7 mouse cellular contexts compared by ENCODE assay signal in the genomic region with DNA sequence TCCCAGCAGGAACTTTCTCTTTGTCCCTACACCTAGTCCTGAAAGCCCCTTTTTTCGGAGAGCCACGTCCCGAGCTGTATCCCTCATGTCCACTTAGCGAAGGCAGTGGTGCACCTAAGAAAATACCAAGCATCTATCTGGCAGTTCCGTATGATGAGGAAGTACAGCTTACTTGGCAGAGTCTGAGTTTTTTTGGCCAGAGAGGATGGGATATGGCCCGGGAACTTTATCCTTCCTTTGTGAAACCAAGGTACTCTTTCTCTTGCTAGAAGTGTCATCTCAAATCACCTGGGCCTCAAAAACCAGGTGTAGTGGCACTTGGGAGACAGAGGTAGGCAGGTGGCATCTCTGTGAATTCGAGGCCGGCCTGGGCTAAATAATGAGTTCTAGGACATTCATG. TPM values are rescaled to one million over a fixed set of nuclear protein-coding genes. Genes with fewer than 3 reads are reported as not detected.
DNase-seq lines count a peak whose midpoint lies in the region; ATAC-seq lines count a peak whose summit lies in the region.

No protein-coding gene starts in this region.

- H3K36me3 ChIP-seq in neural tube, embryonic 11.5 days (ENCODE audit: control insufficient read depth, insufficient read depth, low read length), result peaks cover 2% of the 10 kb centered on the region; the same call in 1 of the 2 replicates
- peaks cover 24% of the 10 kb centered on the region for H3K36me3 ChIP-seq in forebrain, embryonic 13.5 days (ENCODE audit: poor library complexity, severe bottlenecking)
- peaks cover 15% of the 10 kb centered on the region for H3K36me3 ChIP-seq in liver, embryonic 11.5 days (ENCODE audit: control insufficient read depth, insufficient read depth, low read length)
- H3K36me3 ChIP-seq in stomach, embryonic 16.5 days (ENCODE audit: control insufficient read depth, insufficient read depth, low read length), result peaks cover 12% of the 10 kb centered on the region; the same call in 1 of the 2 replicates

- no peak for DNase-seq in neural tube, embryonic 11.5 days (ENCODE audit: low spot score)
- no peak for DNase-seq in neural tube, embryonic 10.5 days (ENCODE audit: extremely low spot score, low spot score)
- peak; percentile 38 for DNase-seq in liver, embryonic 11.5 days (ENCODE audit: low spot score)
- DNase-seq in layer of hippocampus, adult 9-10 months (ENCODE audit: low spot score), result no peak

- no peaks in the 10 kb centered on the region for H3K27me3 ChIP-seq in neural tube, embryonic 11.5 days (ENCODE audit: control insufficient read depth, insufficient read depth, low read length)
- H3K27me3 ChIP-seq in forebrain, embryonic 13.5 days, result no peaks in the 10 kb centered on the region
- no peaks in the 10 kb centered on the region for H3K27me3 ChIP-seq in liver, embryonic 11.5 days (replicated peaks; ENCODE audit: control insufficient read depth, insufficient read depth, low read length)
- H3K27me3 ChIP-seq in stomach, embryonic 16.5 days (ENCODE audit: control insufficient read depth, insufficient read depth, low read length), result no peaks in the 10 kb centered on the region

- peak overlapping the region; percentile 62 for H3K4me2 ChIP-seq in neural tube, embryonic 11.5 days (ENCODE audit: low read depth)
- peak overlapping the region; percentile 82 for H3K4me2 ChIP-seq in forebrain, embryonic 13.5 days
- peak overlapping the region; percentile 82 for H3K4me2 ChIP-seq in liver, embryonic 11.5 days
- peak overlapping the region; percentile 60 for H3K4me2 ChIP-seq in stomach, embryonic 16.5 days (ENCODE audit: low read depth, low read length)

- peak overlapping the region; percentile 96 for H3K9ac ChIP-seq in neural tube, embryonic 11.5 days (ENCODE audit: low read length)
- H3K9ac ChIP-seq in forebrain, embryonic 13.5 days, result peak overlapping the region; percentile 96
- H3K9ac ChIP-seq in liver, embryonic 11.5 days (ENCODE audit: low read depth, low read length), result peak overlapping the region; percentile 98
- peak overlapping the region; percentile 99 for H3K9ac ChIP-seq in stomach, embryonic 16.5 days (ENCODE audit: low read length)

- H3K4me3 ChIP-seq in neural tube, embryonic 11.5 days (ENCODE audit: low read depth, low read length), result peak overlapping the region; percentile 96
- H3K4me3 ChIP-seq in forebrain, embryonic 13.5 days, result peak overlapping the region; percentile 80
- H3K4me3 ChIP-seq in liver, embryonic 11.5 days (ENCODE audit: low read depth, low read length), result peak overlapping the region; percentile 93
- peak overlapping the region; percentile 97 for H3K4me3 ChIP-seq in stomach, embryonic 16.5 days (replicated peaks; ENCODE audit: low read length)

- peak overlapping the region; percentile 70 for H3K27ac ChIP-seq in neural tube, embryonic 11.5 days (ENCODE audit: low read depth, low read length)
- H3K27ac ChIP-seq in forebrain, embryonic 13.5 days, result peak overlapping the region; percentile 85
- peak overlapping the region; percentile 85 for H3K27ac ChIP-seq in liver, embryonic 11.5 days (ENCODE audit: low read depth, low read length)
- peak overlapping the region; percentile 95 for H3K27ac ChIP-seq in stomach, embryonic 16.5 days (ENCODE audit: low read length)

- peaks cover 16% of the 10 kb centered on the region for H3K4me1 ChIP-seq in neural tube, embryonic 11.5 days (ENCODE audit: control insufficient read depth, insufficient read depth, low read length)
- peaks cover 36% of the 10 kb centered on the region for H3K4me1 ChIP-seq in forebrain, embryonic 13.5 days
- peaks cover 27% of the 10 kb centered on the region for H3K4me1 ChIP-seq in liver, embryonic 11.5 days (replicated peaks; ENCODE audit: control insufficient read depth, insufficient read depth, low read length)
- H3K4me1 ChIP-seq in stomach, embryonic 16.5 days (ENCODE audit: control insufficient read depth, insufficient read depth, low read length), result peaks cover 39% of the 10 kb centered on the region

- ATAC-seq in neural tube, embryonic 11.5 days (ENCODE audit: insufficient read depth, low FRiP score, low TSS enrichment), result no peak
- ATAC-seq in forebrain, embryonic 13.5 days, result no peak
- ATAC-seq in liver, embryonic 11.5 days (replicated peaks; ENCODE audit: low FRiP score), result no peak
- ATAC-seq in stomach, embryonic 16.5 days (ENCODE audit: insufficient read depth, low FRiP score), result no peak
- ATAC-seq in inflammation-experienced regulatory T-cells, adult 6 months, result no peak

- 76% methylated on average over 8 of the region's 8 CpGs for WGBS in neural tube, embryonic 11.5 days
- WGBS in forebrain, embryonic 13.5 days, result 77% methylated on average over 8 of the region's 8 CpGs
- 73% methylated on average over 8 of the region's 8 CpGs for WGBS in liver, embryonic 11.5 days
- WGBS in stomach, embryonic 16.5 days, result 75% methylated on average over 8 of the region's 8 CpGs

- no peaks in the 10 kb centered on the region for H3K9me3 ChIP-seq in neural tube, embryonic 11.5 days (ENCODE audit: control insufficient read depth, low read length)
- no peaks in the 10 kb centered on the region for H3K9me3 ChIP-seq in forebrain, embryonic 13.5 days (replicated peaks)
- H3K9me3 ChIP-seq in liver, embryonic 11.5 days (ENCODE audit: control insufficient read depth, low read length), result no peaks in the 10 kb centered on the region
- no peaks in the 10 kb centered on the region for H3K9me3 ChIP-seq in stomach, embryonic 16.5 days (replicated peaks; ENCODE audit: control insufficient read depth, low read length)

RNA-seq across cellular contexts. Expression of a gene that starts 0.5 kb away (rescaled TPM):
- polyA plus RNA-seq in neural tube, embryonic 11.5 days (2014; fragmentation: Nextera tagmentation; extraction: Ambion mirVana), result 65.9 and 66.0 TPM in 2 replicates
- 103 and 115 TPM in 2 replicates for polyA plus RNA-seq in forebrain, embryonic 13.5 days (2015; fragmentation: Nextera tagmentation; extraction: Ambion mirVana)
- polyA plus RNA-seq in liver, embryonic 11.5 days (2014; fragmentation: Nextera tagmentation; extraction: Ambion mirVana), result 62.1 and 67.9 TPM in 2 replicates
- 78.0 and 82.4 TPM in 2 replicates for polyA plus RNA-seq in stomach, embryonic 16.5 days (2015; fragmentation: Nextera tagmentation; extraction: Ambion mirVana)
- polyA plus RNA-seq in inflammation-experienced regulatory T-cells, adult 6 months (2017; shearing (Covaris generic)), result 10 to 100 TPM; 41.1 to 55.4 (median 50.1) TPM

RNA-seq across cellular contexts. Expression of a gene that starts 15.5 kb away (rescaled TPM):
- polyA plus RNA-seq in neural tube, embryonic 11.5 days (2014; fragmentation: Nextera tagmentation; extraction: Ambion mirVana), result 1.4 and 4.8 TPM in 2 replicates
- polyA plus RNA-seq in forebrain, embryonic 13.5 days (2015; fragmentation: Nextera tagmentation; extraction: Ambion mirVana), result 2.3 TPM in 1 of 2 replicates, not detected in the other
- polyA plus RNA-seq in liver, embryonic 11.5 days (2014; fragmentation: Nextera tagmentation; extraction: Ambion mirVana), result 1.8 and 4.5 TPM in 2 replicates
- 4.4 and 10.1 TPM in 2 replicates for polyA plus RNA-seq in stomach, embryonic 16.5 days (2015; fragmentation: Nextera tagmentation; extraction: Ambion mirVana)
- 10 to 100 TPM in 1 of 3 experiments, 1 to 10 TPM in 1, not detected in 1; 3.6 to 10.0 TPM for polyA plus RNA-seq in inflammation-experienced regulatory T-cells, adult 6 months (2017; shearing (Covaris generic))

RNA-seq across cellular contexts. Expression of a gene that starts 15.6 kb away (rescaled TPM):
- polyA plus RNA-seq in neural tube, embryonic 11.5 days (2014; fragmentation: Nextera tagmentation; extraction: Ambion mirVana), result 334 and 346 TPM in 2 replicates
- polyA plus RNA-seq in forebrain, embryonic 13.5 days (2015; fragmentation: Nextera tagmentation; extraction: Ambion mirVana), result 329 and 347 TPM in 2 replicates
- 249 and 271 TPM in 2 replicates for polyA plus RNA-seq in liver, embryonic 11.5 days (2014; fragmentation: Nextera tagmentation; extraction: Ambion mirVana)
- 324 and 327 TPM in 2 replicates for polyA plus RNA-seq in stomach, embryonic 16.5 days (2015; fragmentation: Nextera tagmentation; extraction: Ambion mirVana)
- 10 to 100 TPM; 73.1 to 90.7 (median 74.3) TPM for polyA plus RNA-seq in inflammation-experienced regulatory T-cells, adult 6 months (2017; shearing (Covaris generic))

RNA-seq across cellular contexts. Expression of a gene that starts 40.0 kb away (rescaled TPM):
- 71.4 and 72.1 TPM in 2 replicates for polyA plus RNA-seq in neural tube, embryonic 11.5 days (2014; fragmentation: Nextera tagmentation; extraction: Ambion mirVana)
- polyA plus RNA-seq in forebrain, embryonic 13.5 days (2015; fragmentation: Nextera tagmentation; extraction: Ambion mirVana), result 57.8 and 63.6 TPM in 2 replicates
- polyA plus RNA-seq in liver, embryonic 11.5 days (2014; fragmentation: Nextera tagmentation; extraction: Ambion mirVana), result 94.0 and 99.7 TPM in 2 replicates
- 210 and 244 TPM in 2 replicates for polyA plus RNA-seq in stomach, embryonic 16.5 days (2015; fragmentation: Nextera tagmentation; extraction: Ambion mirVana)
- polyA plus RNA-seq in inflammation-experienced regulatory T-cells, adult 6 months (2017; shearing (Covaris generic)), result 100 to 1,000 TPM in 2 of 3 experiments, 10 to 100 TPM in 1; 83.7 to 113 (median 112) TPM
